Mouse (Mus musculus): ENCODE data around the gene Nod2.

The Nod2 gene

GRCm38 (mm10) chr8:88646837-88647778, at the start of gene Nod2:
Gene Nod2, plus strand, starts transcription at chr8:88647315.
- peak; percentile 92 for DNase-seq (ENCODE audit: low read depth, low spot score)

GRCm38 (mm10) chr8:88598578-88598977, 48.5 kb upstream of the Nod2 start:
- no peak for DNase-seq (ENCODE audit: low read depth, low spot score)

- DNase-seq (ENCODE audit: low read depth, low spot score), result no peak
These were observed 47.6 kb upstream of the Nod2 start for GRCm38 (mm10) chr8:88599491-88599890.

GRCm38 (mm10) chr8:88603446-88603989, 43.6 kb upstream of the Nod2 start:
- DNase-seq (ENCODE audit: low read depth, low spot score), result no peak

DNA sequence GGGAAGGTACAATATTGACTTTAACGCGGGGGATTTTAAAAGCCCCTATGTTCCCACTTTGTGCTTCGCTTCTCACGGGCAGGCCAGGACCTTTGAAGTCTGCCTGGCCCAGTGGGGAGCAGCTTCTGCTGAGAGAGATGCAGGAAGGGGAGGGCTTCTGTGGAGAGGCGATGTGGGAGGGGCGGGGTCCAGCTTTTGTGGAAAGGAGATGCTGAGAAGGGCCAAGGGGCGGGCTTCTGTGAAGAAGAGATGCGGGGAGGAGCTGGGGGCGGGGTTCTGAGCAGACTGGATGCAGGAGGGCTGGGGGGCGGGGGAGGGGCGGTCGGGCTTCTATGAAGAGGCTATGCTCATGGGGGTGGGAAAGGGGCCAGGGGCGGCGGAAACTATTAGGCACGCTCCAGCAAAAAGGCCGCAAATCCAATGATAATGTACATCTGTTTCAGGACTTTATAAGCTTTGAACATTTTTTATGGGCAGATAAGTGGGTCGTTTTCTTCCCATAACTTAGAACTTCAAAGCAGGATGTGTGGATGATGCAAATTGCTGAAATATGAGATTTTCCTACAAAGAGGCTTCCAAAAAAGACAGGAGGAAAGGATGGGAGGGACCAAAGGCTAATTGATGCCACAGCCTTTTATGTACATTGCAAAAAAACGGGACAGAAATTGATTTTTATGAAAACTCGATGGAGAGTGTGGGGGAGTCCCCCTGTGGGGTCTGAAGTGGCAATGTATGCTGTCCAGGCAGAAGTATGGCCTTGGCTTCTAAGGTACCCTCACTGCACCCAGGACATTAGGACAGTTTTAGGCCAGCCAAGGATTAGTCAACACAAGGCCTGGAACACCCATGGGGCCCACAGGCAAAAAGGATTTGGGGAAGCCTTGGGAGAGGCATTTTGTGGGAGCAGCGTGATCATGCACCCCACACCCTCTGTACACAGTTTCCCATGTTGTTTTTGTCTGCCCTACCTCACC, 42.8 kb upstream of the Nod2 start:
- DNase-seq (ENCODE audit: low read depth, low spot score), result peak; percentile 91

DNA sequence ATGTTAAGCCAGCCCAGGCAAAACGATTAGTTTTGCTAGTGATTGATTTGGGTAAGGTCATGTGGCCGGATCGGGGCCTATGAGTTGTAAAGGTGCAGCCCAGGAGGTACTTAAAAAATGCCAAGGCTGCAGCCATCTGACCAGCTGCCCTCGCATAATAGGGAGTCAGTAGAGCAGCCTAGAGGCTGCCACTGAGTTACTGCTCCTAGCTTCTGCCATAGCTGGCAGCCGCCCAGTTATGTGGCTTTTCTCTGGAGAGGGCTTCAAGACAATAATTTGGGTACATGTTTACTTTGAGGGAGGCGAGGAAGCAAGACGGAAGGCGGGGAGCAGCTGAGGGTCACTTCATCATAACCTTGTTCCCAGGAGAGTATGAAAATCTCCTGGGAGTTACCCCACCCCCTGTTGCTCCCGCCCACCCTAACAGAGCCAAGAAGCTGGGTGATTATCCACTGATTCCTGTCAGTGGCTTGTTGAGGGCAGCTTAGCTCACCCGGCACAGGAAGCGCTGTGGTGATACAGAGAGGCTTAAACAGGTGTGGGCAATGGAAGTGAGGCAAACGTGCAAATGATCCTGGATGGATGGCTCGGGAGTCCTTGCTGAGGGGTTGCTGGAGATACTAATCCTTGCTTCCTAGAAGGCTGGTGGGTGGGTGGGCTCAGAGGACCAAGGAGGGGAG, 41.6 kb upstream of the Nod2 start:
- DNase-seq (ENCODE audit: low read depth, low spot score), result no peak

DNA sequence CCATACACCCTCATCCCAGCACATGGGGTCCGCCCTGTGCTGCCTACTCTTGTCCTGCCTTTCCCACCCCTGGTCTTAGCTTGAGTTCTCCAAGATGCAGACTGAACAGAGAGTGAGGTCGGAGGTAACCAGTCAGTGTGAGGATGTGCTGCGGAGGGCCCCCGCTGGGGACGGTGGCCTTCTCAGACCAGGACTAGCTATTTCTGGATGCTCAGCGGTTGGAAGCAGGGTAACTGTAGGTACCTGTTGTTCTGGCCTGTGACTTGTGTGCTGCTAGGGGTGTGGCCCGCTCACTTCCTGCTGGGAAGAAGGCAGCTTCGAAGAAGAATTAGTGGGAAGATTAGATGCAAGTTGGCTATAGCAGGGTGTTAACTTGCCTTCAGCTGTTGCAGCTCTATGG, 38.1 kb upstream of the Nod2 start:
- DNase-seq (ENCODE audit: low read depth, low spot score), result peak; percentile 72

DNA sequence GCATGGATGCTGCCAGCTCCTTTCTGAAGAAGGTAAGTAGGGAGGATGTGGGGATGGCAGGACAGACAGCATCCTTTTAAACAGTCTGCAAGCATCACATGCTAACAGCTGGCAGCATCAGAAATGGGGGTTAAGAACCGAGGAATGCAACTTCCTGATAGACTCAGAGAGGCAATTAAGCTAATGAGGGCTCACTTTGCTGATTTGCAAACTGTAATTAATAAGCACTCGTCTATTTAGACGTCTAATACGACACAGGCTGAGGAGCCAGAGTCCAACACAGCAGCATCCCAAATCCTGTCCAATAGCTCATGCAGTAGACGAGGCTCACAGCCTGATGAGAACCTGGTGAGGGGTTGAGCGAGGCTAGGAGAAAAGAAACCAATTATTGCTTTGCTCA, 36.8 kb upstream of the Nod2 start:
- no peak for DNase-seq (ENCODE audit: low read depth, low spot score)

DNA sequence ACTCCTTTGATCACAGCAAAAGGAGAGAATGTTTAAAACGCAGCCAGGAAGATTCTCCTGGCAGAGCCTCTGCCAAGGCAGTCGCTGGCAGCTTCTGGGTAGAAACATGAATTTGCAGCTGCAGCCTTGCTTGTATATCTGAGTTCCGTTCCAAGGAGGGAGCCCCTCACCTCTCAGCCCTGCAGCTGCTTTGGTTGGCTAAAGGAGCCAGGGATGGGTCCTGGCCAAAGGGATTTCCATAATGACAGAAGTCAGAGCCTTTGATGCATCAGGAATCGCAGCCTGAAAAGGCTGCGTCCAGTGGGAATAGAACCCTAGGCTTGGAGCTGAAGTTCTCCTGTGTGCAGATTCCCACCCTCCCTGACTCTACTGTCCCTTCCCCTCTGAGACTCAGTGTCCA, 32.1 kb upstream of the Nod2 start:
- DNase-seq (ENCODE audit: low read depth, low spot score), result no peak

GRCm38 (mm10) chr8:88618612-88619011, 28.5 kb upstream of the Nod2 start:
- DNase-seq (ENCODE audit: low read depth, low spot score), result no peak

DNA sequence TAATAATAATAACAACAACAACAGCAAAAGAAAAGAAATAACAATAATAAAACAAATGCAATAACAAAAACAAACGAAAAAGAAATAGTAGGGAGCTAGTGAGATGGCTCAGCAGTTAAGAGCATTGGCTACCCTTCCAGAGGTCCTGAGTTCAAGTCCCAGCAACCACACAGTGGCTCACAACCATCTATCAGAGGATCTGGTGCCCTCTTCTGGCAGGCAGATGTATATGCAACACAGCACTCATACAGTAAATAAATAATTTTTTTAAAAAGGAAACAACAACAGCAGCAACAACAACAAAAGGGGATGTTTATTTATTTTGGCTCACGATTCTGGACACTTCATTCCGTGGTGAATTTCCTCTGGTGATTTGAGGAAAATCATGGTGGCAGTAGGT, 27.6 kb upstream of the Nod2 start:
- DNase-seq (ENCODE audit: low read depth, low spot score), result no peak

- DNase-seq (ENCODE audit: low read depth, low spot score), result no peak
These were observed 26.2 kb upstream of the Nod2 start for GRCm38 (mm10) chr8:88620931-88621330.

DNA sequence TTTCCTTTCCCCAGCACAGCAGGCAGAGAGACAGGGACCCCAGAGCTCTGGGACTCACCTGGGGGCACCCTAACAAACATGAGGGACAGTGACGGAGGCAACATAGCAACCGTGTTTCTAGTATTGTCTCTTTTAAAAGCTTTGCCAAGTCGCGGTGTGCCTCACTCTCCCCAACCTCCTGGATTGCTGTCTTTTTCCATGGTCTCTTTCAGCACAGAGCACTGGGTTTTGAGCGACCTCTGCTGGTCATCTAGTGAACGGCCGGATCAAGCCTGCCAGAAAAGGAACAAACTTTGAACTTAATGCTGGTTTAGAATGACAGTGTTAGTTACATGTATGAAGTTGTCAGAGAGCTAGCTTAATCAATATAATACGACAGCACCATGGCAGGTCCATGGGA, 25.7 kb upstream of the Nod2 start:
- DNase-seq (ENCODE audit: low read depth, low spot score), result peak; percentile 37

GRCm38 (mm10) chr8:88623351-88623750, 23.8 kb upstream of the Nod2 start:
- DNase-seq (ENCODE audit: low read depth, low spot score), result no peak

GRCm38 (mm10) chr8:88624276-88624675, 22.8 kb upstream of the Nod2 start:
- no peak for DNase-seq (ENCODE audit: low read depth, low spot score)

GRCm38 (mm10) chr8:88626433-88626832, 20.7 kb upstream of the Nod2 start:
- DNase-seq (ENCODE audit: low read depth, low spot score), result no peak

DNA sequence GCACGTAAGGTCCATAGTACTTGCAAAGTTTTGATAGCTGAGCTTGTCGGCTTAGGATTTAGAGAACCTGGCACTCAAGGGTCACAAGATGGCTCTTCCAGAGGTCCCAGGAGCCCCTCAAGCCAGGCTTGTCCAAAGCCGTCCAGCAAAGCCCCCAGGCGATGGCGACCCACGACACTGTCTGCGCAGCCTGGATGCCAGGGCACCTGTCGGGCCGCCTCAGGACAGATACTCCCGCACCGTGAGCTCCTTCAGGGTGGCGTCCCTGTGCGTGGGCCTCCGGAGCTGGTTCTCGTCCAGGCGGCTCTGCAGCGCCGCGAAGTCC, 20.2 kb upstream of the Nod2 start:
- no peak for DNase-seq (ENCODE audit: low read depth, low spot score)

DNA sequence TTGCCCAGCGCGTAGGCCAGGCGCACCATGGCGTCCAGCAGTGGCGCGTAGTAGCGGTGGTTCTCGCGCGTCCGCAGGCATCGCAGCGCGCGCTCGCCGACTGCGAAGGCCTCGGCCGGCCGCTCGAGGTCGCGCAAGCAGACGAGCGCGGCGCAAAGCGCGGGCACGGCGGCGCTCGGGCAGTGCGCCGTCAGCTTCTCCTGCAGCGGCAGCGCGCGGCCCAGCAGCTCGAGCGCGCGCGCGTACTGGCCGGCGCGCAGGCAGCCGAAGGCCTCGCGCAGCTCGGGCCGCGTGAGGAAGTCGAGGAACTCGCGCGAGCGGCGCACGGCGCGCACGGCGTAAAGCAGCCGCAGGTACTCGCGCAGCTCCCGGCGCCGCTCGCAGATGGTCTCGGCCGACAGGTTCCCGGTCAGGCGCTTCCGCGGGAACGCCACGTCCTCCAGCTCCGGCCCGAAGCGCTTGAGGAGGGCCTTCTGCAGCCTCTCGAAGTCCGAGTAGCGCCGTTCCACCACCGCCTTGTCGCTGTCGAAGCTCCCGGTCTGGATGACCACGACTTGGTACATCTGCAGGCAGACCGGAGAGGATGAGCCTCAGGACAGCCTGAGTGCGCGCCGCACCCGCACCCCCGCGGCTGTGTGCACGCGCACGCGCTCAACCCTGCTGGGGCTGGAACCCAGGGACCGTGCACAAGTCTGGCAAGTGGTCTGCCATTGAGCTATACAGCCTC, 19.7 kb upstream of the Nod2 start:
- DNase-seq (ENCODE audit: low read depth, low spot score), result peak; percentile 79

DNA sequence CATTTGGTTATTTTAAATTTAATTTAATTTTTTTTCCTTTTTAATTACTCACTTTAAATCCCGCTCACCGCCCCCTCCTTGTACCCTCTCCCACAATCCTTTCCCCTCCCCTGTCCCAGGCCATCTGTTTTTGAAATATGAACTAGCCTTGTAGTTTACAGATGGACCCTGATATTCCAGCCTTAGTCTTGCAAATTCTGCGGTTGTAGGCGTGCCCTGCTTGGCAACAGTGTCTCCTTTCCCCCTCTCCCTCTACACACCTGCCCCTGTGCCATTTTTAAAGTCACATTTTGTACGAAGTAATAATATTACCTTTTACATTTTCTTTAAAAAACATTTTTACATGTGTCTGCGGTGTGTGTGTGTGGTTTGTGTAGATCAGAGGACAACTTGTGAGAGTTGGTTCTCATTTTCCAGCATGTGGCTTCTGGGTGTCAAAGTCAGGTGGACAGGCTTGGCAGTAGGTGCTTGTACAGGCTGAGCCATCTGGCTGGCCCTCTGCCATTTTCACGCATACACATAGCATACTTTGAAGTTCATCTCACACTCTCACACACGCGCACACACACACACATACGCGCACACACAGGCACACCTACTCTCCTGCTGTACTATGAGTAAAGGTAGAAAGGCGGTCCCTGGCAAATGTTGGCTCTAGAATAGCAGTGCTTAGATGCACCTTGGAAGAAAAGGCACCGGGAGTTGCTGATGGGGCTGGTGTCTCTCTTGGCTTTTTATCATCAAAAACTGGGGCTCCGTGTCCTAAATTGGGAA, 18.9 kb upstream of the Nod2 start:
- peak; percentile 48 for DNase-seq (ENCODE audit: low read depth, low spot score)

GRCm38 (mm10) chr8:88630225-88630624, 16.9 kb upstream of the Nod2 start:
- no peak for DNase-seq (ENCODE audit: low read depth, low spot score)

Measured in ES-CJ7 (cell line).